Mouse (Mus musculus) testis, adult 2 months (tissue): Measurements from ENCODE around the gene Golga4.

Experiments
- CTCF ChIP-seq: fragments of 200-500 bp; IDR thresholded peaks from 2 replicates; pipeline ENCODE4 v1.5.1; 2012; ENCODE audit warnings: low read depth, mild to moderate bottlenecking, inconsistent platforms, low read length, moderate library complexity; ENCODE audit not compliant: control insufficient read depth, insufficient read depth, insufficient replicate concordance
- POLR2A ChIP-seq: fragments of 200-500 bp; IDR thresholded peaks from 2 replicates; pipeline ENCODE4 v1.6.1; 2012; ENCODE audit warnings: low read depth, mild to moderate bottlenecking, inconsistent platforms, low read length, moderate library complexity; ENCODE audit not compliant: control insufficient read depth

- TF ChIP-seq CTCF (no peak), POLR2A (no peak)
Measured at GRCm38 (mm10) chr9:118478458-118478838, 27.6 kb upstream of the Golga4 start.
